Mouse (Mus musculus): ENCODE measurements around the gene Fam13c.
A peak's percentile ranks its signal among the peaks of the same experiment; 100 is the strongest.

- TF ChIP-seq ZNF384 (IDR thresholded peaks at IDR 0.05; ENCODE audit: low read depth, low read length) (peak; percentile 78; the same call in 1 of the 2 replicates), CHD2 (IDR thresholded peaks at IDR 0.05; ENCODE audit: low read depth, low read length) (no peak)
Observed at GRCm38 (mm10) chr10:70429341-70429740, 10.9 kb upstream of the Fam13c start.

All from ES-E14 (cell line).